Mouse (Mus musculus) left cerebral cortex, postnatal 10 days (tissue): ENCODE data around the gene Garnl3. TPM values are rescaled to one million over a fixed set of nuclear protein-coding genes. Genes with fewer than 3 reads are reported as not detected.
"Not testable (repeated sequence)": the region's sequence is repeated elsewhere in the genome, so short reads cannot be mapped to it uniquely, and the experiment has no call there.

Experiments used
- DNase-seq, 2 experiments: peaks; one replicate each; pipeline ENCODE4 v3.0.0; 2021 to 2022; ENCODE audit warnings: low spot score in 2 of 2, mixed read lengths in 1 of 2; ENCODE audit errors: extremely low spot score in 1 of 2
- intact Hi-C: fragments of 180-260 bp; cut with DNase I; formaldehyde crosslinking; loops from one replicate; pipeline ENCODE4 v1.15.1; 2025
- total RNA-seq, 2 experiments: library from RNA; stranded (reverse); gene quantifications; 2 replicates each; pipeline ENCODE4 v1.2.3; 2021

Gene Garnl3
- total RNA-seq, 2 experiments from 2014 or later: 183 TPM

GRCm38 (mm10) chr2:33046919-33047318 is 84.5 kb downstream of the Garnl3 start:
- intact Hi-C loops: no loop called here
- DNase-seq: no peak

- intact Hi-C loops: no loop called here
These were observed 85.6 kb downstream of the Garnl3 start for GRCm38 (mm10) chr2:33045899-33046298.

GRCm38 (mm10) chr2:33042781-33043180 is 88.7 kb downstream of the Garnl3 start:
- intact Hi-C loops: no loop called here
- DNase-seq: no peak

More at GRCm38 (mm10) chr2:33045899-33046298, 85.6 kb downstream of the Garnl3 start:
- no peak for DNase-seq

DNA sequence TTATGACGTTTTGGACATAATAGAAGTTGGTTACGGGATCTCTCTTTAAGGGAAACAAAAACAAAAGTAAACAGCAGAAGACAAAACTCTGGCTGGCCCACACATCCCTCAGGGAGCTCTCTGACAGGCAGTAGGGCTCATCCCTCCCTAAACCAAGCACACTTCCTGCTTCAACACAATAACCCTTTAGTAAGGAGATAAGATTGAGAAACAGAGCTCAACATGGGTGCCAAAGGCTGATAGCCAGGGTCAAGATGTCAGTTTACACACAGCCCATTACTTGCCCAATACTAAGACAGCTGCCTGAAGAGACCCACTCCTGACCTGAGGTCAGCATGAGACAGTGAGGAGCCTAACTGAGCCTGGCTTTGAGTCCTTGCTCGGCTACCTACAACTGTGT is 89.9 kb downstream of the Garnl3 start:
- DNase-seq: no peak
- intact Hi-C loops: no loop called here

DNA sequence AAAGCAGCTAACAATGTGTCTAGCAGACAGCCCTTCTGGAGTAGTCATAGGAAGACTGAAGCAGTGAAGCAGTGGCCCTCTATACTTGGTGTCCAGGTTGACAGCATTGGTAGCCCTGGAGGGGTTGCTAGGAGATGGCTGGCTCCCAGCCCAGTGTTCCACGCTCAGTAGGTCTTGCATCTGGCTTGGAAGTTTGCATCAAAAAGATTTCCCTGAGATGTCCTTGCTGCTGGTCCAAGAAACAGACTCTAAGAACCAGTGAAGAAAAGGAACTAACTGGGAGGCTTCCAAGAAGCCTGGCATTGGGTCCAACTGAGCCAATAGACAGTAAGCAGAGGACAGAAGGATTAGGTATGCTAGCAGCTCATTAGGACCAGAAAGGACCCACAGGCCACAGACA is 94.0 kb downstream of the Garnl3 start:
- DNase-seq: peak; percentile 73 to 81
- intact Hi-C loops: no loop called here

- intact Hi-C loops: no loop called here
- DNase-seq: no peak
These were observed 96.2 kb downstream of the Garnl3 start for GRCm38 (mm10) chr2:33035297-33035696.

DNA sequence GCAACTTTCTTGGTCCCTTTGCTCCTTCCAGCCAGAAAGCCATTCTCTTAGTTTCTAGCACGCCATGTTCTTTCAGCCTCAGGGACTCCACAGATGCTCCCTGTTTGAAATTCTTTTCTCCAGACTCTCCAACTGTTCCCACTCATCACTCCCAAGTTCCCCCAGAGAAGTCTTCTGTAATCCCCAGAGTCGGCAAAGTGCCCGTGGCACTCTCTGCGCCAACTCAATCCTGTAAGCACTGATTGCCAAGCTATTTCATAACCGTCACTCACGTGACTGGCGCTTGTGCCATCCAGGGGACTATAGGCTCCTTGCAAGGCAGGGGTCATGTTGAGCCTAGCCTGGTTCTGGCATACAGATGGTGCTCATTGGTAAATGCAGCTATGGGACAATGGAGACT is 98.2 kb downstream of the Garnl3 start:
- intact Hi-C loops: no loop called here
- peak; percentile 76 to 79 for DNase-seq

DNA sequence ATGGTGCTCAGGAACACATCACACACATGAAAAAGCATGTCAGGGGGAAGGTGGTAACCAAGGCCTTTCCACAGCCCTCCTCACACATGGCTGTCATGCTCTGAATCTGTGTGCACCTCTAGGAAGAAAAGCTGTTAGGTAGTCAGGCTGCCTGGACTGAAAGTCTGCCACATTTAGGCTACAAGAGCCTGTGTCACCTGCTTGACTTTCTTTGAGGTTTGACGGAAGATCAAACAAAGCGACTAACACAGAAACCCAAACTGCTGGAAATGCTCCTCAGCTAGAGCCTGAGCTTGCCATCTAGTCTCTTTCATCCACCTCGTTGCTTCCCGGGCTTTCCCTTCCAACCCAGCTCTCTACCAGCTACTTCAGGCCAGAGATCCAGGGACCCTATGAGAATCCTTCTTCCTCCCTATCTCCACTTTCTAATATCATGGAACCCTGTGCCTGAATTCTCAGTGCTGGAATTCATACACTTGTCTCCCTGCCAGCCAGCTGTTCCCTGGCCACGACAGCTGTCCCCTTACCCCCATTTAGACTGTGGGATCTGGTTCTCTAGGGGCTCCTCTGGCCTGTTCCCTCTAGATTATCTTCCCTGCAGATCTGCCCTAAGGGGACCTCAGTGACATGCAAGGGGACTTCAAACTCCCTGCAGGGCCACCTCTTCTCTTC is 98.9 kb downstream of the Garnl3 start:
- intact Hi-C loops: no loop called here
- no peak for DNase-seq

DNA sequence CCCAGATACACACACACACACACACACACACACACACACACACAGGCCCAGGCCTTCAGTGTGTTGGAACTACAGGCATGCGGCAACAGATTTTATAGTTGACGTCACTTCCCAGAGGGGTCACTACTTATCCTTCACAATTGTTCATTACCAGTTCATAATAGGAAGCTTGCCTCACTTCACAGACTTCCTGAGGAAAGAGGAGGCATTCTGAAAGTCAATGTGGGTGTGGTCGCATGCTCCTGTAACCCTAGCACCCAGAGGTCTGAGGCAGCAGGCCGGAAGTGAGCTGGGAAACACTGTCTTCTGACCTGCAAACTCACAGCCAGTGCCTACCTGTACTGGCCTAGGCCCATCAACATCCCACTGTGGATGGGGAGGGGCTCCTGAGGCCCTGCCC is 106.4 kb downstream of the Garnl3 start:
- DNase-seq: no peak
- intact Hi-C loops: loop anchor here (10.0 kb wide), 1 partner anchor 100 kb away; no protein-coding TSS in a partner anchor

GRCm38 (mm10) chr2:33024564-33024963 is 106.9 kb downstream of the Garnl3 start:
- no peak for DNase-seq

DNA sequence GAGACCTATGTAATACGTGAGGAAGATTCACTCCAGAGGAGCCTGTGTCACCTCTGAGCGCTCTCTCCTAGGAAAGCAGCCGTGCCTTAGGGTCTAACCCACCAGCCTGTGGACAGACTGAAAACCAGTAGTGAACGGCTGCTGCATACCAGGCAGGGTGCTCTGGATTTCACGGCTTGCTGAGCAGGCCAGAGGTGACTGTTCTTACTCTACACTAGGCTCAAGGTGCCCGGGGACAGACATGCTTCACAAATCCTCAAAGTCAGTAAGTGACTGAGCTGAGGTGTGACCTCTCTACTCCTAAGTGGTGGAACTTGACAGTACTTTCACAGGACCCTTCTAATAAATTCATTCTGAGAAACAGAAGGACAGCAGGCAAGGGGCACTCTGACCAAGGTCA is 108.6 kb downstream of the Garnl3 start:
- no peak for DNase-seq
- intact Hi-C loops: loop anchor here (10.0 kb wide), 1 partner anchor 102 kb away; no protein-coding TSS in a partner anchor

More at GRCm38 (mm10) chr2:33024564-33024963, 106.9 kb downstream of the Garnl3 start:
- intact Hi-C loops: loop anchor here (10.0 kb wide), 1 partner anchor 100 kb away; no protein-coding TSS in a partner anchor

DNA sequence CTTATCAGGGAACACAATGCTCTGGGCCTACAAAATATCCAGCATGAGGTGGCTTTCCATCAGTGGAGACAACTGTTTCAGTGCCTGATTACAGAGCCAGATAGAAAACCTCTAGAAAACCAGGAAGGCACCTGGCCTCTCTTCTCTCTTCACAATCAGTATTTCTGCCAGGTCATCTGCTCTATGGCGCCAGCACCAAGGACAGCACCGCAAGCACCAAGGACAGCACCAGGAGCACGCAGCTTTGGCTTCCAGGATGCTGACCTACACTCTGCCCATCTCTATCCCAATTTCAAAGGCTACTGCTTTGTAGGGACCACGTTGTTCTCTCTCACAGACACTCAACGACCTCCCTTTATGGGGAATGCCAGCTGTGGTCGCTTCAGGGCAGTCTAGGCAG is 113.4 kb downstream of the Garnl3 start:
- DNase-seq: no peak
- intact Hi-C loops: no loop called here

DNA sequence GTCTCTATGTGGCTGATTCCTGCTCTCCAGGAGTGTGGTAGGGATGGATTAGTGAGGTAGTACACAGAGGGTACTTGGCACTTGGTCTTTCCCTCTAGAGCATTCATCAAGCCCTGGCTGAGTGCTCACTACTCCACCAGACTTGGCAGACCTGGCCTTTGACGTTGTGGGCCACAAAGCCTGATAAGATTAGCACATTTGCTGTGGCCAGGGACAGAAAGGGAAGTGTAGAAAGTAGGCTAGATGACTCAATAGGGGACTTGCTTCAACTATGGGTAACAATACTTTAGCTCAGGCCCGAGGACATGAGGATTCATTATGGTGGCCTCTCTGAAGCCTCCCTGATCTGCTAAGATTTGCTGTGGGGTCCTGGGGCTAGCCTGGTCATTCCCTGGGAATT is 114.3 kb downstream of the Garnl3 start:
- intact Hi-C loops: no loop called here
- DNase-seq: no peak

DNA sequence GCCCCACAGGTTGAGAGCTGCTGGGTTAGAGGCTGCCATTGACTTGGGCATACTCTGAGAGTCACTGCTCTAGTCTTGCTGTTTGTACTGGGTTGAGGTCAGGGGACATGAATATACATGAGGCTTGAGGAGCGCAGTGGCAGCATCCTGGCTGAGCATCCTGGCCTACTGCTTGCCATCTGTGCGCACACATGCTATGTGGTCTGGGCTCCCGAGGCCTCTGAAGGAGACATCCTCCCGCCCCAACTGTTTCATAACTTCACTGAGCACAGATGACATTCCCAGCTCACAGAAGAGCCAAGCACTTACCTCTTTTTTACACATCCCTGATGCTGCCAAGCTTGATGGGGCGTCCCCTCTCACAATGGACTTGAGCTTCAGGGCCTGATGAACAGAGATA is 116.6 kb downstream of the Garnl3 start:
- no peak for DNase-seq
- intact Hi-C loops: no loop called here

DNA sequence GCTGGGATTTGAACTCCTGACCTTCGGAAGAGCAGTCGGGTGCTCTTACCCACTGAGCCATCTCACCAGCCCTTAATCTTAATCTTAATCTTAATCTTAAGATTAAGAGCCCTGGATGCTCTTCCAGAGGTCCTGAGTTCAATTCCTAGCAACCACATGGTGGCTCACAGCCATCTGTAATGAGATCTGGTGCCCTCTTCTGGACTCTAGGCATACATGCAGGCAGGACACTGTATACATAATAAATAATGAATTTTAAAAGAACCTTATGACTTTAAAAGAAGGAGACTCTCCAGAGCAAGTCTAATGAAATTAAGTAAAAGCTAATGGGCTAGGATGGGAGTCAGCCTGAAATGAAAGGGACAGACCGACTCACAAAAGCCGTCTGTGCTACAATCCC is 122.4 kb downstream of the Garnl3 start:
- intact Hi-C loops, DNase-seq: not testable (repeated sequence)

DNA sequence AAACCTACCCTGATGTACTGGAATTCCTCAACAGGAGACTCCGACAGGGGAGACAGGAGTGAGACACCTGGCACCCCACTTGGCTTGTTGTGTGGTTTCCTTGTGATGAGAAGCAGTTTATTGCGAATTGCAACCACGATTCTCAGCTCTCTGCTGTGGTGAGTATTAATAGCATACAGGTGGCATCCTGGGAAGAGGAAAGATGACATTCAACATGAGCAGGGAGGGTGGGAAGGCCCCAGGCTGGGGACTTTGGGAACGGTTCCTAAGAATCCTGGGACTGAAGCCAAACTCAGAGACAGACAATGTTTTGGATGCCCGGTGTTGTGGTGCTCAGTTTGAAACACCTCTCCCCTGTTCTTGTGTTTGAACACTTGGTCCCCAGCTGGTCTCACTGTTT is 126.4 kb downstream of the Garnl3 start:
- DNase-seq: no peak
- intact Hi-C loops: no loop called here

DNA sequence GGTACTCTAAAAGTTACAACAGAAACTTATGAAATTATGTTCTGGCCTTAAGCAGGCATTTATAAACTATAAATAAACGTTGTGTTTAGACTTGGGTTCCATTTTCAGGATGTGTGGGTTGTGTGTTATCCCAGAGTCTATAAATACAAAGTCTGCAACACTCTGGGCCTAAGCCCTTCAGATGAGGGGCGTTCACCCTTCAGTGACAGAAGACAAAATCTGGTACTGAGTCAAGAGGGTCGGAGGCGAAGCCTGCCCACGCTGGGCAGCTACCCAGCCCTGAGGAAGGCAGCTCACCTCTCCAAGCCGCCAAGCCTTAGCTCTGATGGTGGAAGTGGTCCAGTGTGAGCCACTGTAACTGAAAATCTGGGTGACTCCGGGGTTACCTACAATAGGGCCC is 129.3 kb downstream of the Garnl3 start:
- no peak for DNase-seq
- intact Hi-C loops: no loop called here

DNA sequence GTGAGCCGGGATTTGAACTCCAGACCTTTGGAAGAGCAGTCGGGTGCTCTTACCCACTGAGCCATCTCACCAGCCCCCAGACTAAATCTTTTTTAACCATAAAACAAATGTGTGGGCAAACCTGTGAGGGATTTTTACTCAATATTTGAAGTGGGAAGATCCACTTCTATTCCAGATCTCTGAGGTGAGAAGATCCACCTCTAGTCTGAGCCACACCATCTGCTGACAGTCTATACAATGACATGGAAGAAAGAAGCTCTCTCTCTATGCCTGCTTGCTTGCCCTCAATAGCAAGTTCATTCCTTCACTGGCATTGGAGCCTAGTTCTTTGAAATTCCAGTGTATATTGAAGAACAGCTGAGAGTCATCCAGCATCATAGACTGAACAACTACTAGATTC is 131.7 kb downstream of the Garnl3 start:
- intact Hi-C loops: no loop called here

DNA sequence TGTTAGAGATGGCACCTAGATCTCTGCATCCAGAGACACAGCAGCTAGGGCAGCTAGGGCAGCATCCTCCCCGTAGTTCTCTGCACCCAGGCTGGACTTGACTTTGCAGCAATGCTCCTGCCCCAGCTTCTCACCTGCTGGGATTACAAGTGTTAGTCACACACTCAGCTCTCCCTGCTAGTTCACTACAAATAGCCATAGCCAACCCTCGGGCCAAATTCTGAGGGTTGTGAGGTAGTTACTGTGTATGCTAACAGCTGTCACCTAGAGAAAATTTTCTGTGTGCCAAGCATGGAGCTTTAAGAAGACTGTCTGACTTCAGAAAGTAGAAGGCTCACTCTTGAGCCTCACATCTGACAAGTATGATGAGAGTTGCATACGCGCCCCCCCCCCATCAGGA is 133.7 kb downstream of the Garnl3 start:
- intact Hi-C loops: no loop called here

More for the DNA sequence above, 131.7 kb downstream of the Garnl3 start:
- DNase-seq: no peak

DNA sequence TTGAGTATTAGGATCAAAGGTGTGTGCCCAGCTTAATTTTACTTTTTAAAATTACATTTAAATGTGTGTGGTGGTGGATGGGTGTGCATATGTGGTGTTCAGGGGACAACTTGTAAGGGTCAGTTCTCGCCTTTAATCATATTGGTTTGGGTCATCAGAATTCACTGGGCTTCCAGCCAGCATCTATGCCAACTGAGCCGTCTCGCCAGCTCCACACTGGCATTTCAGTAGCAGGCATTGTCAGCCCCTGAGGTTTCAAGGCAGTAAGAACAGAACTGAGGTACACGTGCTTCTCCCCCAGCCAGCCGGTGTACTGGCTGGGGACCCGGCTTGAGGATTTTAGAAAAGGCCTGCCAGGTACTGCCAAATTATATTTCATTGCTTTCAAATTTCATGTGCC is 134.4 kb downstream of the Garnl3 start:
- intact Hi-C loops: no loop called here
- DNase-seq: no peak

More for the DNA sequence above, 133.7 kb downstream of the Garnl3 start:
- DNase-seq: no peak

- no peak for DNase-seq
- intact Hi-C loops: no loop called here
These were observed 139.3 kb downstream of the Garnl3 start for GRCm38 (mm10) chr2:32992130-32992529.
